Mouse (Mus musculus): ENCODE data around the gene Fads1. TPM values are rescaled to one million over a fixed set of nuclear protein-coding genes. Genes with fewer than 3 reads are reported as not detected.

Fads1 gene
- polyA plus RNA-seq, 1 experiment from 2014 or later, result 155 TPM

- Histone ChIP-seq H3K36me3 (ENCODE audit: control insufficient read depth, insufficient read depth, low read length) (peaks cover 48% of the 10 kb centered on the region), H3K9ac (ENCODE audit: low read length) (no peak overlapping the region), H3K4me1 (ENCODE audit: control insufficient read depth, insufficient read depth, low read length) (no peaks in the 10 kb centered on the region), H3K4me3 (ENCODE audit: low read depth, low read length) (no peak overlapping the region), H3K27ac (ENCODE audit: low read depth, low read length) (no peak overlapping the region), H3K27me3 (ENCODE audit: control insufficient read depth, insufficient read depth, low read length) (no peaks in the 10 kb centered on the region), H3K4me2 (no peak overlapping the region), H3K9me3 (ENCODE audit: control insufficient read depth, low read length) (no peaks in the 10 kb centered on the region)
- no peak for ATAC-seq (ENCODE audit: low FRiP score)
- DNase-seq (ENCODE audit: low spot score, missing footprints), result no peak
- WGBS, result 81% methylated on average over 5 of the region's 5 CpGs
Measured at GRCm38 (mm10) chr19:10195252-10195651, 12.6 kb downstream of the Fads1 start.

DNA sequence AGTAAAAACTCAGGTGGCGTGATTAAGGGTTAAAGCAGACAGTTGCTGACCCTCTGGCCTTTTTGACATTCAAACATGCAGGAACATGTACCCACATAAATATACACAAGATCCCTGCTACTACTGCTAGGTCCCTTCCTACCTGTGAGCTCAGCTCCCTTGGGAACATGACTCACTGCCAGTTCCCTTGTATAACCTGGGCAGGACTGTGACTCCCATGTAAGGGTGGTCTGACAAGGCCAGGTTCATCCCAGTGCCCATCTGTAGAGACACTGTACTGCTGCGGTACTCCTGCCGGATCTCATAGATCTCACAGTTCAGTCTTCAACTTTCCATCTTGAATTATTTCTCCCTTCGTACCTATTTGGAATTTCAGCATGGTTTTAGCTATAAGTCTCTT is 14.4 kb downstream of the Fads1 start:
- Histone ChIP-seq H3K36me3 (ENCODE audit: control insufficient read depth, insufficient read depth, low read length) (peaks cover 39% of the 10 kb centered on the region), H3K4me2 (no peak overlapping the region), H3K27ac (ENCODE audit: low read depth, low read length) (no peak overlapping the region), H3K9me3 (ENCODE audit: control insufficient read depth, low read length) (no peaks in the 10 kb centered on the region), H3K27me3 (ENCODE audit: control insufficient read depth, insufficient read depth, low read length) (no peaks in the 10 kb centered on the region), H3K4me3 (ENCODE audit: low read depth, low read length) (no peak overlapping the region), H3K4me1 (ENCODE audit: control insufficient read depth, insufficient read depth, low read length) (no peaks in the 10 kb centered on the region), H3K9ac (ENCODE audit: low read length) (no peak overlapping the region)
- 91% methylated on average over 4 of the region's 4 CpGs for WGBS
- no peak for ATAC-seq (ENCODE audit: low FRiP score)
- no peak for DNase-seq (ENCODE audit: low spot score, missing footprints)

DNA sequence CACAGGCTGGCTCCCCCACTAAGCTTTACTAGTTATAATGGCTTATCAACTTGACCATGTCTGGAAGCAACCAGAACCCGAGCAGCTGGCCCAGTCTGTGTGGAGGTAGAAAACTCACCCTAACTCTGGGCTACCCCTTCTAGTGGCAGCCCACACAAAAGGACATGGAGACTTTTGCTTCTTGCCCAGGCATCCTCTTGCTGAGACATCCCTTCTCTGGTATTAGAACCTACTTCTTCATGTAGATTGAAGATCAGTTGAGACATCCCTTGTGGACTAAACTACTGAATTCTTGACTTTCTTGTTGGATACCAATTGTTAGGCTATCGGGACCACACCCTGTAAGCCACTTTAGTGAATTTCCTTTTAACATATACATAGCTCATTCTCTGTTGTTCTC is 15.6 kb downstream of the Fads1 start:
- 92% methylated on average over 2 of the region's 2 CpGs for WGBS
- H3K36me3 ChIP-seq (ENCODE audit: control insufficient read depth, insufficient read depth, low read length), result peaks cover 29% of the 10 kb centered on the region
- H3K4me3 ChIP-seq (ENCODE audit: low read depth, low read length), result no peak overlapping the region
- H3K9ac ChIP-seq (ENCODE audit: low read length), result no peak overlapping the region
- no peak overlapping the region for H3K4me2 ChIP-seq
- no peak overlapping the region; the same call in 1 of the 2 replicates for H3K27ac ChIP-seq (ENCODE audit: low read depth, low read length)
- peak; percentile 3; the same call in 1 of the 2 replicates for ATAC-seq (ENCODE audit: low FRiP score)
- no peak for DNase-seq (ENCODE audit: low spot score, missing footprints)
- H3K4me1 ChIP-seq (ENCODE audit: control insufficient read depth, insufficient read depth, low read length), result peaks cover 8% of the 10 kb centered on the region
- H3K27me3 ChIP-seq (ENCODE audit: control insufficient read depth, insufficient read depth, low read length), result no peaks in the 10 kb centered on the region
- no peaks in the 10 kb centered on the region for H3K9me3 ChIP-seq (ENCODE audit: control insufficient read depth, low read length)

GRCm38 (mm10) chr19:10198723-10199122 is 16.0 kb downstream of the Fads1 start:
- Histone ChIP-seq H3K4me1 (ENCODE audit: control insufficient read depth, insufficient read depth, low read length) (peaks cover 8% of the 10 kb centered on the region), H3K9ac (ENCODE audit: low read length) (no peak overlapping the region), H3K27me3 (ENCODE audit: control insufficient read depth, insufficient read depth, low read length) (no peaks in the 10 kb centered on the region), H3K4me3 (ENCODE audit: low read depth, low read length) (no peak overlapping the region), H3K27ac (ENCODE audit: low read depth, low read length) (no peak overlapping the region; the same call in 1 of the 2 replicates), H3K4me2 (no peak overlapping the region), H3K9me3 (ENCODE audit: control insufficient read depth, low read length) (no peaks in the 10 kb centered on the region), H3K36me3 (ENCODE audit: control insufficient read depth, insufficient read depth, low read length) (peaks cover 26% of the 10 kb centered on the region)
- 30% methylated on average over 3 of the region's 3 CpGs for WGBS
- ATAC-seq (ENCODE audit: low FRiP score), result peak; percentile 60
- DNase-seq (ENCODE audit: low spot score, missing footprints), result peak; percentile 98

- H3K36me3 ChIP-seq (ENCODE audit: control insufficient read depth, insufficient read depth, low read length), result peaks cover 15% of the 10 kb centered on the region
- peaks cover 12% of the 10 kb centered on the region for H3K4me1 ChIP-seq (ENCODE audit: control insufficient read depth, insufficient read depth, low read length)
- no peak for ATAC-seq (ENCODE audit: low FRiP score)
Measured at GRCm38 (mm10) chr19:10203146-10203847, 20.6 kb downstream of the Fads1 start.

DNA sequence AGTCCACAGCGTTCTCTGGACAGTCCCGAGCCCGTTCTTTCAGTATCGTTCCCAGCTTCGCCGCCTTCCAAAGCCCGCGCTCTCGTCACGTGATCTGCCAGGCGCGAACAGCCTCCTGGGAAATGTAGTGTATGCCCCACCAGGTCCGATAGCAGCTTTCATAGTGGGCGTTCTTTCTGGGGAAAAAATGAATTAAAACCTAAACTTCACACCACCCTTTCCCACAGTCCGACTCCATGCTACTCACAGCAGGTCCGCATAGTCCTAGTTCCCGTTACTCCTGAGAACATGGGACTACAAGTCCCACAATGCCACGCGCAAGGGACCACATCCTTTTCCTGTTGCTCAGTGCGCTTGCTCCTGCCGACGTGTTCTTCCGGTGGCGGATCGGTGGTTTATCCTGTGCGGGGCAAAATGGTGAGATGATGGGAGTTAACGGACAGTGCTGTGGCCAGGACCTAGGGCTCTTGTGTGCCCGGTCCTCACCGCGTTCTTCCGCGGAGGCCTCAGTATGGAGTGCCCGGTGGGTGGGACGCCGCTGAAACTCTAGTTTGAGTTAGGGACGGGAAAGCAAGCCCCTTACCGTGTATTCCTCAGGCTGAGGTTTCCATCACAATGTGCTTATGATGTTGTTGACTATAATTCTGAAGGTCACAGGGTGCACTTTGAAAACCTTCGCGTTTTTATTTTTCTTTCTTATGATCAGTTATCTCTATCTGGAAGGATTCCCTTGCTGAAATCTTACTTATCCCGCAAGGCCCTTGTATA is 21.3 kb downstream of the Fads1 start, which contains the start of the genes Tmem258 and Fen1:
TSS of gene Tmem258 (plus strand) at position 167 of the 768 bp plus-strand sequence.
TSS of gene Fen1 (minus strand) at position 322 of the 768 bp plus-strand sequence.
- DNase-seq (ENCODE audit: low spot score, missing footprints) (peak; percentile 98), ATAC-seq (ENCODE audit: low FRiP score) (peak; percentile 93)
- H3K27ac ChIP-seq (ENCODE audit: low read depth, low read length), result peak within 1 kb of the TSS; percentile 31; the same call in 1 of the 2 replicates
- peaks cover 15% of the 10 kb centered on the region for H3K36me3 ChIP-seq (ENCODE audit: control insufficient read depth, insufficient read depth, low read length)
- H3K4me2 ChIP-seq, result peak within 1 kb of the TSS; percentile 94
- H3K4me3 ChIP-seq (ENCODE audit: low read depth, low read length), result peak within 1 kb of the TSS; percentile 92
- under 1% methylated on average over 40 of the region's 40 CpGs for WGBS
- no peaks in the 10 kb centered on the region for H3K27me3 ChIP-seq (ENCODE audit: control insufficient read depth, insufficient read depth, low read length)
- peaks cover 12% of the 10 kb centered on the region for H3K4me1 ChIP-seq (ENCODE audit: control insufficient read depth, insufficient read depth, low read length)
- H3K9ac ChIP-seq (ENCODE audit: low read length), result peak within 1 kb of the TSS; percentile 90
- no peaks in the 10 kb centered on the region for H3K9me3 ChIP-seq (ENCODE audit: control insufficient read depth, low read length)

More at GRCm38 (mm10) chr19:10203146-10203847, 20.6 kb downstream of the Fads1 start:
- Histone ChIP-seq H3K27me3 (ENCODE audit: control insufficient read depth, insufficient read depth, low read length) (no peaks in the 10 kb centered on the region), H3K4me3 (ENCODE audit: low read depth, low read length) (peak overlapping the region; percentile 92), H3K4me2 (peak overlapping the region; percentile 94), H3K27ac (ENCODE audit: low read depth, low read length) (0 out of 2 replicates have a peak overlapping the region, but pooled peaks have one; percentile 21), H3K9ac (ENCODE audit: low read length) (peak overlapping the region; percentile 90), H3K9me3 (ENCODE audit: control insufficient read depth, low read length) (no peaks in the 10 kb centered on the region)
- DNase-seq (ENCODE audit: low spot score, missing footprints), result no peak
- 4% methylated on average over 23 of the region's 23 CpGs for WGBS

GRCm38 (mm10) chr19:10204616-10205001 is 21.9 kb downstream of the Fads1 start:
- H3K36me3 ChIP-seq (ENCODE audit: control insufficient read depth, insufficient read depth, low read length), result peaks cover 11% of the 10 kb centered on the region
- peaks cover 12% of the 10 kb centered on the region for H3K4me1 ChIP-seq (ENCODE audit: control insufficient read depth, insufficient read depth, low read length)
- WGBS, result 2% methylated on average over 5 of the region's 5 CpGs
- no peaks in the 10 kb centered on the region for H3K27me3 ChIP-seq (ENCODE audit: control insufficient read depth, insufficient read depth, low read length)
- peak; percentile 38; the same call in 1 of the 2 replicates for ATAC-seq (ENCODE audit: low FRiP score)
- no peaks in the 10 kb centered on the region for H3K9me3 ChIP-seq (ENCODE audit: control insufficient read depth, low read length)
- DNase-seq (ENCODE audit: low spot score, missing footprints), result no peak
- H3K9ac ChIP-seq (ENCODE audit: low read length), result peak overlapping the region; percentile 90
- no peak overlapping the region for H3K27ac ChIP-seq (ENCODE audit: low read depth, low read length)
- peak overlapping the region; percentile 92 for H3K4me3 ChIP-seq (ENCODE audit: low read depth, low read length)
- H3K4me2 ChIP-seq, result peak overlapping the region; percentile 94

DNA sequence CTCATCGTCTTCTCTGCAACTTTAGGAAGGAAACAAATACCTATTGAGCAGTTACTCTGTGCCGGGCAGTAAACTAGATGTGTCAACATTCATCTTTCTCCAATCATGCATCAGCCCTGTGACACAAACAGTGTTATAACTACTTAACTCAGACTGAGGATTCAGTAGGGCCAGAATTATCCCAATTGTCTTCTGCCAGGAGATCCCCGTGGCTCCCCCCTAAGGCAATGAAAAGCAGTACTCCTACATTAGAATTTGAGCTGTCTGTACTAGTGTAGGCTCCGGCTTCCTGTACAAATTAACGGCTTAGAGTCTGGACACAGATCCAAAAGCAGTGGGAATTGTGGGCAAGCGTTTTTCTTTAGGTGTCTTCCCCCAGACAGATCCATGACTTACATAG is 22.4 kb downstream of the Fads1 start:
- DNase-seq (ENCODE audit: low spot score, missing footprints) (no peak), ATAC-seq (ENCODE audit: low FRiP score) (no peak)
- Histone ChIP-seq H3K4me1 (ENCODE audit: control insufficient read depth, insufficient read depth, low read length) (peaks cover 12% of the 10 kb centered on the region), H3K9ac (ENCODE audit: low read length) (no peak overlapping the region), H3K9me3 (ENCODE audit: control insufficient read depth, low read length) (no peaks in the 10 kb centered on the region), H3K27me3 (ENCODE audit: control insufficient read depth, insufficient read depth, low read length) (no peaks in the 10 kb centered on the region), H3K4me3 (ENCODE audit: low read depth, low read length) (no peak overlapping the region; the same call in 1 of the 2 replicates), H3K36me3 (ENCODE audit: control insufficient read depth, insufficient read depth, low read length) (peaks cover 7% of the 10 kb centered on the region), H3K27ac (ENCODE audit: low read depth, low read length) (no peak overlapping the region), H3K4me2 (peak overlapping the region; percentile 94)
- WGBS, result 84% methylated on average over 6 of the region's 6 CpGs

DNA sequence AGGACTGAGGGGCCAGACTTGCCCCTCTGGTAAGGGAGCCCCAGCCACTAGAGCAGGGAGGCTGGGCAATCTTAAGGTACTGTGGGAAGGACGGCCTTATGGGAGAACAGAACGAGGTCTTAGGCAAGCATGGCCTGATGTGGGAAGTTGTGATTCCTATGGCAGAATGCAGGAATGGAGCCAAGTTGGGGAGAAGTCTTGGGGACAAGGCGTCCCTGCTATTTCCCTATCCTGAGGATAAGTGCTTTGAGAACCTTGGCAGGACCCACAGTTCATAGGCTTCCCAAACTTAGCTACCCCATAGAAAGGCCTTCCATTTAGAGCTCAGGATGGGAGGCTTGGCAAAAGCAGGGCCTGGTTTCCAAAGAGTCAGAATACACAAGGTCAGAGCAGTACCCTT is 26.2 kb downstream of the Fads1 start:
- H3K27me3 ChIP-seq (ENCODE audit: control insufficient read depth, insufficient read depth, low read length), result no peaks in the 10 kb centered on the region
- H3K4me1 ChIP-seq (ENCODE audit: control insufficient read depth, insufficient read depth, low read length), result peaks cover 3% of the 10 kb centered on the region
- H3K9me3 ChIP-seq (ENCODE audit: control insufficient read depth, low read length), result no peaks in the 10 kb centered on the region
- ATAC-seq (ENCODE audit: low FRiP score), result no peak
- DNase-seq (ENCODE audit: low spot score, missing footprints), result no peak
- H3K36me3 ChIP-seq (ENCODE audit: control insufficient read depth, insufficient read depth, low read length), result peaks cover 4% of the 10 kb centered on the region; the same call in 1 of the 2 replicates
- WGBS, result 87% methylated on average over 3 of the region's 3 CpGs
- no peak overlapping the region for H3K4me2 ChIP-seq
- H3K27ac ChIP-seq (ENCODE audit: low read depth, low read length), result no peak overlapping the region
- H3K9ac ChIP-seq (ENCODE audit: low read length), result no peak overlapping the region
- H3K4me3 ChIP-seq (ENCODE audit: low read depth, low read length), result no peak overlapping the region

Data from midbrain, embryonic 11.5 days (tissue).